Mouse (Mus musculus) cerebellum, adult 2 months (tissue): ENCODE data around the gene Atp6v1c2.

Source experiments
- CTCF ChIP-seq: fragments of 200-500 bp; IDR thresholded peaks from 2 replicates; pipeline ENCODE4 v1.5.1; 2011; ENCODE audit warnings: low read depth, mild to moderate bottlenecking, control low read depth, low read length, moderate library complexity, borderline replicate concordance; ENCODE audit not compliant: insufficient read depth
- POLR2A ChIP-seq: fragments of 200-500 bp; IDR thresholded peaks from 2 replicates; pipeline ENCODE4 v1.6.1; 2011; ENCODE audit warnings: low read length, control low read depth, borderline replicate concordance; ENCODE audit not compliant: insufficient read depth

GRCm38 (mm10) chr12:17273841-17274240, 55.3 kb downstream of the Atp6v1c2 start:
- no peak for TF ChIP-seq CTCF
- TF ChIP-seq POLR2A: no peak
